Mouse (Mus musculus): ENCODE results near the gene Col16a1. TPM values are rescaled to one million over a fixed set of nuclear protein-coding genes. Genes with fewer than 3 reads are reported as not detected.

The Col16a1 gene
- polyA plus RNA-seq, 1 experiment: 4.4 TPM

DNA sequence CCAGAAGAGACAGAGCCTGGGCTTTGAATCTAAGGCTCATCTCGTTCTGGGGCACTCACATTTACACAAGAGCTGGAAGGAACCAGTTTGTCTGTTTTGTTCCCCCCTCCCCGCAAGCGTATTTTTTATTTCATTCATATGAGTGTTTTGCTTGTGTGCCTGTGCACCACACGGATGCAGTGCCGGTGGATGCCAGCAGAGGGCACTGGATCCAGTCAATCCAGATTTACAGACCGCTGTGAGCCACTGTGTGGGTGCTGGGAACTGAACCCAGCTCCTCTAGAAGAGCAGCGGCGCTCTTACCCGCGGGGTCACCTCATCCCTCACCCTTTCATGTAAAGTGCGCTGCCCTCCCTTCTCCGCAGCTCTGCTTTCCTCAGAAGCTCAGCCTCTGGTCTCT is 56.0 kb downstream of the Col16a1 start:
- no peaks in the 10 kb centered on the region for H3K4me1 ChIP-seq (replicated peaks; ENCODE audit: control insufficient read depth, insufficient read depth, low read length)
- no peak for TF ChIP-seq POLR2A (IDR thresholded peaks at IDR 0.05; ENCODE audit: control insufficient read depth, extremely low read depth, insufficient read depth, low read length, poor library complexity)
- TF ChIP-seq CTCF (IDR thresholded peaks at IDR 0.05; ENCODE audit: borderline replicate concordance, control insufficient read depth, extremely low read depth, insufficient read depth, low read length, poor library complexity): peak; percentile 38; the same call in 1 of the 2 replicates
- no peak overlapping the region for H3K27ac ChIP-seq (ENCODE audit: control insufficient read depth, insufficient read depth, low read length)
- 88% methylated on average over 12 of the region's 12 CpGs for WGBS
- no peaks in the 10 kb centered on the region for H3K36me3 ChIP-seq (ENCODE audit: control insufficient read depth, insufficient read depth, low read length)
- no peak overlapping the region for H3K4me3 ChIP-seq (ENCODE audit: control insufficient read depth, insufficient read depth, low read length)
- DNase-seq: no peak
- no peaks in the 10 kb centered on the region for H3K27me3 ChIP-seq (ENCODE audit: control insufficient read depth, insufficient read depth, low read length)

DNA sequence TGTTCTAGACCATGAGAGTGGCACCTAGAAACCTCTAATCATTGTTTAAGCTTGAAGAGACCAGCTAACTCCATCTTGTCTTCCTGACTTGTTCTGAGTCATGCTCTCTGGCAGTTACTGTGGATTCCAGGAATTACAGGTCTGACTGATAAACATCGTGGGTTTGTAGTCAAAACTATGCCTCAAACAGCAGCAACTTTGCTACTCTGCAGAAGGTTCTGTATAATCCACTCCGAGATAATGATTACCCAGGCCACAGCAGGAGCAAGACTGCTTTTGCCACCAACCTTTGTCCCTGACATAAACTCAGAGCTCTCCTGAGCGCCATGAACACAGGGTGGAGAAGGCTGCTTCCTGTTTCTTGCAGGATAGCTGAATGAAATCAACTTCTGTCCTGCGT is 56.9 kb downstream of the Col16a1 start:
- H3K27me3 ChIP-seq (ENCODE audit: control insufficient read depth, insufficient read depth, low read length): no peaks in the 10 kb centered on the region
- DNase-seq: no peak
- no peak overlapping the region for H3K4me3 ChIP-seq (ENCODE audit: control insufficient read depth, insufficient read depth, low read length)
- no peak overlapping the region for H3K27ac ChIP-seq (ENCODE audit: control insufficient read depth, insufficient read depth, low read length)
- H3K36me3 ChIP-seq (ENCODE audit: control insufficient read depth, insufficient read depth, low read length): no peaks in the 10 kb centered on the region
- TF ChIP-seq POLR2A (IDR thresholded peaks at IDR 0.05; ENCODE audit: control insufficient read depth, extremely low read depth, insufficient read depth, low read length, poor library complexity): no peak
- TF ChIP-seq CTCF (IDR thresholded peaks at IDR 0.05; ENCODE audit: borderline replicate concordance, control insufficient read depth, extremely low read depth, insufficient read depth, low read length, poor library complexity): no peak
- no peaks in the 10 kb centered on the region for H3K4me1 ChIP-seq (replicated peaks; ENCODE audit: control insufficient read depth, insufficient read depth, low read length)
- 71% methylated on average over 4 of the region's 4 CpGs for WGBS

- no peaks in the 10 kb centered on the region for H3K4me1 ChIP-seq (replicated peaks; ENCODE audit: control insufficient read depth, insufficient read depth, low read length)
- H3K27me3 ChIP-seq (ENCODE audit: control insufficient read depth, insufficient read depth, low read length): no peaks in the 10 kb centered on the region
- DNase-seq: no peak
- WGBS: 15% methylated on average over 14 of the region's 14 CpGs
- TF ChIP-seq POLR2A (IDR thresholded peaks at IDR 0.05; ENCODE audit: control insufficient read depth, extremely low read depth, insufficient read depth, low read length, poor library complexity) (no peak), CTCF (IDR thresholded peaks at IDR 0.05; ENCODE audit: borderline replicate concordance, control insufficient read depth, extremely low read depth, insufficient read depth, low read length, poor library complexity) (no peak)
- H3K4me3 ChIP-seq (ENCODE audit: control insufficient read depth, insufficient read depth, low read length): peak overlapping the region; percentile 92
- peak overlapping the region; percentile 42; the same call in 1 of the 2 replicates for H3K27ac ChIP-seq (ENCODE audit: control insufficient read depth, insufficient read depth, low read length)
- no peaks in the 10 kb centered on the region for H3K36me3 ChIP-seq (ENCODE audit: control insufficient read depth, insufficient read depth, low read length)
Observed at GRCm38 (mm10) chr4:130107065-130107443, 59.4 kb downstream of the Col16a1 start.

- H3K27ac ChIP-seq (ENCODE audit: control insufficient read depth, insufficient read depth, low read length): peak overlapping the region; percentile 47; the same call in 1 of the 2 replicates
- H3K27me3 ChIP-seq (ENCODE audit: control insufficient read depth, insufficient read depth, low read length): no peaks in the 10 kb centered on the region
- under 1% methylated on average over 39 of the region's 39 CpGs for WGBS
- H3K4me1 ChIP-seq (replicated peaks; ENCODE audit: control insufficient read depth, insufficient read depth, low read length): no peaks in the 10 kb centered on the region
- DNase-seq: peak; percentile 99
- no peaks in the 10 kb centered on the region for H3K36me3 ChIP-seq (ENCODE audit: control insufficient read depth, insufficient read depth, low read length)
- TF ChIP-seq POLR2A (IDR thresholded peaks at IDR 0.05; ENCODE audit: control insufficient read depth, extremely low read depth, insufficient read depth, low read length, poor library complexity) (no peak), CTCF (IDR thresholded peaks at IDR 0.05; ENCODE audit: borderline replicate concordance, control insufficient read depth, extremely low read depth, insufficient read depth, low read length, poor library complexity) (no peak)
- peak overlapping the region; percentile 92 for H3K4me3 ChIP-seq (ENCODE audit: control insufficient read depth, insufficient read depth, low read length)
Observed at GRCm38 (mm10) chr4:130107444-130108131, 59.9 kb downstream of the Col16a1 start.

DNA sequence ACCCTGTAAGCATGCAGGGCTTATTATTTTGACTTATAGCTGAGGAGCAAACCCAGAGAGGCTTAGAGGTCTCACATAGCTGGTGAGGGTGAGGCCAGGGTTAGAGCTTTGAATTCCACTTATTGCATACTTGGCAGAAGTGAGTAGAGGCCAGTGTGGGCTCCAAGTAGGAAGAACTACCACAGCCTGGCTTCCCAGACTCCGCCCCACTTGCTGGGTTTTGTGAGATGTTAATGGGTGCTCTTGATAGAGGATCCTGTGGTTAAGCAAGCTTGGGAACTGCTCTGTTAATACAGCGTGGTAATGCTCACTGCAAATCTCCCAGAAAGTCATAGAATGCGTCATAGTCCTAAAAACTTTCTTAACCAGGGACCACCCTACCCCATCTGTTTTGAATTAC is 61.3 kb downstream of the Col16a1 start:
- no peaks in the 10 kb centered on the region; the same call in 1 of the 2 replicates for H3K36me3 ChIP-seq (ENCODE audit: control insufficient read depth, insufficient read depth, low read length)
- no peaks in the 10 kb centered on the region for H3K4me1 ChIP-seq (replicated peaks; ENCODE audit: control insufficient read depth, insufficient read depth, low read length)
- H3K4me3 ChIP-seq (ENCODE audit: control insufficient read depth, insufficient read depth, low read length): no peak overlapping the region
- 88% methylated on average over 3 of the region's 3 CpGs for WGBS
- H3K27ac ChIP-seq (ENCODE audit: control insufficient read depth, insufficient read depth, low read length): no peak overlapping the region
- H3K27me3 ChIP-seq (ENCODE audit: control insufficient read depth, insufficient read depth, low read length): no peaks in the 10 kb centered on the region
- no peak for TF ChIP-seq POLR2A (IDR thresholded peaks at IDR 0.05; ENCODE audit: control insufficient read depth, extremely low read depth, insufficient read depth, low read length, poor library complexity)
- DNase-seq: no peak

DNA sequence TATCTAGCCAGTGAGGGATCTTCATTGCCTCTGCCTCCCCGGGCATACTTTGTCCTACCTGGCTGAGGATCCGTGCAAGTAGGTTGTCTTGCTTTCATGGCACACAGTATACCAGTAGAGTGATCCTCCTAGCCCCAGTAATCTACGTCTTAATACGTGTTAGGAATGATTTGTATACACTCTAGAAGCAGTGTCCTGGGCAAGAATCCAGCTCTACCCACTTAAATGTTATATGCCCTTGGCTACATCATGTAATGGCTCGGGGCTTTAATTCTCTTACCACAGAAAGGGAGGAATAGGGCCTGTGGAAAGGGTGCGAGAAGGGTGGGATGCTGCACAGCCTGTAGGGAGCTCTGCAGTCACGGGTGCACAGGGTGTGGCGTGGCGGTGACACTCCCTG is 62.0 kb downstream of the Col16a1 start:
- H3K27ac ChIP-seq (ENCODE audit: control insufficient read depth, insufficient read depth, low read length): no peak overlapping the region

More for the DNA sequence above, 62.0 kb downstream of the Col16a1 start:
- no peak for DNase-seq
- no peaks in the 10 kb centered on the region for H3K27me3 ChIP-seq (ENCODE audit: control insufficient read depth, insufficient read depth, low read length)
- H3K4me1 ChIP-seq (replicated peaks; ENCODE audit: control insufficient read depth, insufficient read depth, low read length): no peaks in the 10 kb centered on the region
- H3K4me3 ChIP-seq (ENCODE audit: control insufficient read depth, insufficient read depth, low read length): no peak overlapping the region
- WGBS: 97% methylated on average over 9 of the region's 9 CpGs
- H3K36me3 ChIP-seq (ENCODE audit: control insufficient read depth, insufficient read depth, low read length): no peaks in the 10 kb centered on the region; the same call in 1 of the 2 replicates
- TF ChIP-seq CTCF (IDR thresholded peaks at IDR 0.05; ENCODE audit: borderline replicate concordance, control insufficient read depth, extremely low read depth, insufficient read depth, low read length, poor library complexity) (no peak), POLR2A (IDR thresholded peaks at IDR 0.05; ENCODE audit: control insufficient read depth, extremely low read depth, insufficient read depth, low read length, poor library complexity) (no peak)

Data from thymus, adult 2 months (tissue).